Mouse (Mus musculus) neural tube, embryonic 15.5 days (tissue): ENCODE measurements around the gene Nelfb. TPM values are rescaled to one million over a fixed set of nuclear protein-coding genes. Genes with fewer than 3 reads are reported as not detected.
"Not testable (repeated sequence)": the region's sequence is repeated elsewhere in the genome, so short reads cannot be mapped to it uniquely, and the experiment has no call there.

Source experiments
- ATAC-seq: fragments of 200-750 bp; cut with Nextera tagmentation; 2 replicates; pipeline ENCODE4 v1.8.0; 2017; ENCODE audit warnings: mild to moderate bottlenecking, moderate TSS enrichment, moderate library complexity; ENCODE audit not compliant: low FRiP score
- H3K27ac ChIP-seq: fragments of 300-500 bp; sonication (generic); replicated peaks from 2 replicates; pipeline ENCODE4 v1.5.1; 2015; ENCODE audit warnings: mild to moderate bottlenecking, inconsistent platforms
- H3K27me3 ChIP-seq: fragments of 300-500 bp; sonication (generic); replicated peaks from 2 replicates; pipeline ENCODE4 v1.6.1; 2015; ENCODE audit warnings: inconsistent platforms
- H3K36me3 ChIP-seq: fragments of 300-500 bp; sonication (generic); 2 replicates; pipeline ENCODE4 v1.6.1; 2015; ENCODE audit warnings: inconsistent platforms
- H3K4me1 ChIP-seq: fragments of 300-500 bp; sonication (generic); 2 replicates; pipeline ENCODE4 v1.6.1; 2015; ENCODE audit warnings: inconsistent platforms
- H3K4me2 ChIP-seq: fragments of 300-500 bp; sonication (generic); 2 replicates; pipeline ENCODE4 v1.6.1; 2015; ENCODE audit warnings: inconsistent platforms, mild to moderate bottlenecking, moderate library complexity
- H3K4me3 ChIP-seq: fragments of 300-500 bp; sonication (generic); replicated peaks from 2 replicates; pipeline ENCODE4 v1.5.1; 2015; ENCODE audit warnings: mild to moderate bottlenecking, inconsistent platforms
- H3K9ac ChIP-seq: fragments of 300-500 bp; sonication (generic); replicated peaks from 2 replicates; pipeline ENCODE4 v1.6.1; 2015; ENCODE audit warnings: mild to moderate bottlenecking, inconsistent platforms
- H3K9me3 ChIP-seq: fragments of 300-500 bp; sonication (generic); replicated peaks from 2 replicates; pipeline ENCODE4 v1.6.1; 2016; ENCODE audit warnings: inconsistent platforms
- WGBS: fragments of 180-500 bp; shearing (Covaris S2); methylation state at CpG from one replicate; pipeline ENCODE4 v1.1.7; 2015; ENCODE audit warnings: mixed read lengths; 5-methylcytosine and 5-hydroxymethylcytosine counted together
- polyA plus RNA-seq: library from polyadenylated mRNA; unstranded; fragments of >200 nt; fragmentation: Nextera tagmentation; extraction: Ambion mirVana; gene quantifications from 2 replicates; pipeline ENCODE4 v1.2.1, GENCODE M21; 2015

The Nelfb gene
- polyA plus RNA-seq = 101 and 105 TPM in 2 replicates

DNA sequence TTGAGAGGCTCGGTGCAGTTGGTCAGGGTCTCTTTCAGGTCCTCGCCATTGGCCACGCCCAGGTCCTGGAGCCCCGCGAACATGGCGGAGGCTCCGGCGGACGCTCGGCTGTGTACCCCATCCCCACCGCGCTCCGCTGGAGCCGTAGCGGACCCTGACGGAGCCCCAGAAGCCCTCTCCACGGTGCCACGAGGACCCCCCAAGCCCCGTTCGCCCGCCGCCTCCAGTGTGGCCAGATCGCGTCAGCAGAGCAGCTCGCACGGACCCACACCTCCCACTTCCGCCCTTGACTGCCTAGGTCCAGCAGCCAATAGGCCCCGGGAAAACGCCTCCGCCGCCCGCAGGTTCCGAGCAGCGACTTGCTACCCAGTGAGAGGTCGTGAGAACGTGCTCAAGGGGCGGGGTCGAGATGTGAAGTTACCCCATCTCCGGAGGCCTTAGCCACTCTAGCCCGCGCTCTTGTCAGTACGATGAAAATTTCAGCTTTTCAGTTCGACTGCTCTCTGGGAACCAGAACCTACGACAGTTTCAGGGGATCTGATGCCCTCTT lies at the start of gene Nelfb:
Nelfb (minus strand) TSS at position 369 of the 550 bp plus-strand sequence.
- peak within 1 kb of the TSS; percentile 89 for H3K27ac ChIP-seq
- H3K27me3 ChIP-seq = peaks cover 4% of the 10 kb centered on the region; the same call in 1 of the 2 replicates
- under 1% methylated on average over 44 of the region's 44 CpGs for WGBS
- H3K36me3 ChIP-seq = peaks cover 27% of the 10 kb centered on the region
- no peaks in the 10 kb centered on the region for H3K9me3 ChIP-seq
- peak; percentile 91 for ATAC-seq
- H3K4me1 ChIP-seq = peaks cover 43% of the 10 kb centered on the region
- peak within 1 kb of the TSS; percentile 80 for H3K9ac ChIP-seq
- peak within 1 kb of the TSS; percentile 66 for H3K4me2 ChIP-seq
- H3K4me3 ChIP-seq = peak within 1 kb of the TSS; percentile 71

DNA sequence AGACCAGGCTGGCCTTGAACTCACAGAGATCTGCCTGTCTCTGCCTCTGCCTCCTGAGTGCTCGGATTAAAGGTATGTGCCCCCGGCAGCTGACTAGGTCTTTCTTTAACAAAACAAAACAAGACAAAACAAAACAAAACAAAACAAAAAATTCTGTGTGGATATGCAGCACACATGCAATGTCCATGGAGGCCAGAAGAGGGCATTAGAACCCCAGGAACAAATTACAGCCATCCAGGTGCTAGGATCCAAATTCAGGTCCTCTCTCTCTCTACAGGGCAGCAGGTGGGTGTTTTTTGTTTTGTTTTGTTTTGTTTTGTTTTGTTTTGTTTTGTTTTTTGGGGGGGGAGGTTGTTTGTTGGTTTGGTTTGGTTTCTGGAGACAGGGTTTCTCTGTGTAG lies 47.6 kb upstream of the Nelfb start:
- Histone ChIP-seq H3K4me2 (no peak overlapping the region), H3K36me3 (no peaks in the 10 kb centered on the region), H3K27me3 (no peaks in the 10 kb centered on the region), H3K9ac (no peak overlapping the region), H3K9me3 (no peaks in the 10 kb centered on the region), H3K4me3 (no peak overlapping the region), H3K27ac (no peak overlapping the region), H3K4me1 (peaks cover 46% of the 10 kb centered on the region)
- WGBS = 47% methylated on average over 2 of the region's 2 CpGs
- no peak for ATAC-seq

DNA sequence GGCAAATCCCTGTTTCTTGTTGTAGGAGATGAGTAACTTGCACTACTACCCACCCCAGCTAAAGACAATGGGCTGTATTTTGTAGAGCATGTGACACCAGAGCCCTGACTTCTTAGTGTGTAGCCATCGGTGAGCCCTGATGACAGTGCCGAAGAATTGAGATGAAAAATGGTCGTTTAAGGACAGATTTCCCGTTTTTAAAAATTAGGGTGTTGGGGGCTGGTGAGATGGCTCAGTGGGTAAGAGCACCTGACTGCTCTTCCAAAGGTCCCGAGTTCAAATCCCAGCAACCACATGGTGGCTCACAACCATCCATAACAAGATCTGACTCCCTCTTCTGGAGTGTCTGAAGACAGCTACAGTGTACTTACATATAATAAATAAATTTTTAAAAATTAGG lies 46.0 kb upstream of the Nelfb start:
- peaks cover 36% of the 10 kb centered on the region for H3K4me1 ChIP-seq
- H3K27me3 ChIP-seq, H3K27ac ChIP-seq, H3K4me3 ChIP-seq, H3K36me3 ChIP-seq, H3K9ac ChIP-seq, ATAC-seq, H3K9me3 ChIP-seq: not testable (repeated sequence)
- H3K4me2 ChIP-seq = peak overlapping the region; percentile 13; the same call in 1 of the 2 replicates
- 88% methylated on average over 5 of the region's 5 CpGs for WGBS

DNA sequence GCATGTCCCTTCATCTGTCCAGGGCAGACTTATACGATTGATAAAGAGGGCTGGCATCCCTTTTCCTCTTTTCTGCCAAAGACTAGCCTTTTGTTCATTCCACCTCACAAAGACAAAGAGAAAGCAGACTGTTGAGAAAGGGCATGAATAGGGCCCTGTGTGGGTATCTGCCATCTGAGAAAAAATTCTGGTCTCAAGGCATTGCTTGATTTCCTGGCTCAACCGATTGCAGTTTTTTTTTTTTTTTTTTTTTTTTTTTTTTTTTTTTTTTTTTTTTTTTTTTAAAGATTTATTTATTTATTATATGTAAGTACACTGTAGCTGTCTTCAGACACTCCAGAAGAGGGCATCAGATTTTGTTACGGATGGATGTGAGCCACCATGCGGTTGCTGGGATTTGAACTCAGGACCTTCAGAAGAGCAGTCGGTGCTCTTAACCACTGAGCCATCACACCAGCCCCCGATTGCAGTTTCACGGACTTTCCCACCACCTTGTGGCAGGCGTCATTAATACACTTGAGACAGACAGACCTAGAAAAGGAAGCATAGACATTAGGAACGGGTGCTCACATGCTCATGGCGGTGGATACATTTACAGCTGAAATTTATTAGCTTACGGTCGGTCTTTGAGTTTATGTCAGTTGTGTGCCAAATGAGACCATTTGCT lies 45.3 kb upstream of the Nelfb start:
- Histone ChIP-seq H3K36me3 (peaks cover 14% of the 10 kb centered on the region), H3K4me1 (peaks cover 30% of the 10 kb centered on the region), H3K9ac (peak overlapping the region; percentile 96), H3K4me3 (peak overlapping the region; percentile 100), H3K4me2 (peak overlapping the region; percentile 95)
- H3K9me3 ChIP-seq, H3K27me3 ChIP-seq, ATAC-seq, H3K27ac ChIP-seq: not testable (repeated sequence)
- WGBS = 58% methylated on average over 12 of the region's 12 CpGs

DNA sequence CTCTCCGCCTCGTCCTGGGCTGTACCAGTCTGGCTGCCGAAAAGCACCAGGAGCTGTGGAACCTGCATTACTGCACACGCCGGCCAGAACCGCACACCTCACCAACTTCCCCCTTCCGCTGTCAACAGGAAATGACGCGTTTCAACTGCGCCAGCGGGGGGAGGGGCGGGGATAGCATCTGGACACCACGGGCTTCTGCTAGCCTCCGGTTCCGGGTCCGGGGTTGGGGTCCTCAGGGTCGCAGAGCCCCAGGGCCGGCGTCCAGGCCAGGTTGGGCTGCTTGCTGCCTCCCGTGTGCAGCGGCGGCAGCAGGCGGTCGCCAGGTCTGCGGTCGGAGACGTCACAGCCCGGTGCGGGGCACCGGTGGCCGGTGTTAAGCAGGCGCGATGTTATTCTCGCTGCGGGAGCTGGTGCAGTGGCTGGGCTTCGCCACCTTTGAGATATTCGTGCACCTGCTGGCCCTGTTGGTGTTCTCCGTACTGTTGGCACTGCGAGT lies 44.0 kb upstream of the Nelfb start, which contains the start of gene Tmem203:
Tmem203 (plus strand) TSS at position 156 of the 496 bp plus-strand sequence.
- Histone ChIP-seq H3K4me3 (peak within 1 kb of the TSS; percentile 100), H3K36me3 (peaks cover 25% of the 10 kb centered on the region), H3K27me3 (no peaks in the 10 kb centered on the region), H3K4me2 (peak within 1 kb of the TSS; percentile 95), H3K9me3 (no peaks in the 10 kb centered on the region), H3K27ac (peak within 1 kb of the TSS; percentile 83), H3K4me1 (peaks cover 29% of the 10 kb centered on the region), H3K9ac (peak within 1 kb of the TSS; percentile 96)
- WGBS = under 1% methylated on average over 38 of the region's 39 CpGs
- ATAC-seq = peak; percentile 93

DNA sequence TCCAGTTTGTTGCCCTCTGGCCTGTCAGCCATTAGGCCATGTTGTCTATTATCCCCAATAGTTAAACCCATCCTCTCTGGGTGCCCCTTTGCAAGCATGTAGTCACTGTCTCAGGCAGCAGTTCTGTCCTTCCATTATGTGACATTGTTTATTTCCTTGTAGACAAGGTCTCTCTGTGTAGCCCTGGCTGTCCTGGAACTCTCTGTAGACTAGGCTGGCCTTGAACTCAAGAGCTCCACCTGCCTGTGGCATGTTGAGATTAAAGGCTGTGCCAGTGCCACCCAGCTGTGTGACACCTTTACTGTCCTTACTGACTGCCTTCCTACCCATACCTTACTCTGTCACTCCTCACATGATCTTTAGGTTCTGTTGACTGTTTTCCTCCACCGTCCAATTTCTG lies 41.0 kb upstream of the Nelfb start:
- 73% methylated on average over 1 of the region's 1 CpGs for WGBS
- Histone ChIP-seq H3K9me3 (no peaks in the 10 kb centered on the region), H3K4me2 (no peak overlapping the region), H3K27ac (no peak overlapping the region), H3K4me1 (peaks cover 25% of the 10 kb centered on the region), H3K27me3 (no peaks in the 10 kb centered on the region), H3K9ac (no peak overlapping the region), H3K36me3 (peaks cover 44% of the 10 kb centered on the region), H3K4me3 (no peak overlapping the region)
- ATAC-seq = no peak

DNA sequence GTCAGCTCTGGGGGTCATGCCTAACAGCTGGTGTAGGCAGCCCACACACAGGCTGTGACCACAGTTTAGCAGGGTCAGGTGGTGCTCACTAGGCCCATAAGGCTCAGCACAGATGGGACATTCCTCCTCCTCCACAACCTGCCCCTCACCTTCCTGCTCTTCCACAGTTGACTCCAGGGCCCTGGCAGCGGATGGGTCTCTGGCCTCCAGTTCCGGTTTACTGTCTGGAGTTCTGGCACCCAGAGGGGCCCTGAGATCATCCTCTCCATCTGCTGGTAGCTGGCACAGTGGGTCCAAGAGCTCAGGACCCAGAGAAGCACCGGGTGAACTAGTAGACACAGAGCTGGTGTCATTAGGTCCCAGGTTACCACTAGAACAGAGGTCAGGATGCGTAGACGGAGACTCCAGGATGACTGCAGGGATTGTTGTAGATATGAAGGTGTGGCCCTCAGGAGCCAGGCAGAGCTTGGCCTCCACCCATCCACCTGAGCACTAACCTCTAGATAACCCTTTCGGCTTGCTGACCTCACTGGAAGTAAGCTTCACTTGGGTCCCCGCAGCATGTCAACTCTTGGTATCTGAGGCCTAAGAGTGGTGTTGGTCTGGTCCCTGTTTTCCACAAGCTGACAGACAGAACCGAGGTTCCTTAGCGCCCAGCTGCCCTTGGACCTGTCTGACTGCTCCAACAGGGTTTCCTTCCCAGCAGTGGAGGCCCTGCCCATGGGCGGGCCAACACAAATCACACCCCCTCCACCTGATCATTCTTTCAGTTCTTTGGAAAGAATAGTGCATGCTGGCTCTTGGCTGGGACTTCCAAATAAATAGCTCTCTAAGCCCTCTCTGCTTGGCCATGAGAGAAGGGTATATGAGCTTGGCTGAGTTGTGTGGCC lies 35.1 kb upstream of the Nelfb start, which contains the start of gene AL732309.1:
AL732309.1 (minus strand) TSS at position 681 of the 890 bp plus-strand sequence.
- Histone ChIP-seq H3K9me3 (no peaks in the 10 kb centered on the region), H3K36me3 (peaks cover 54% of the 10 kb centered on the region), H3K27ac (no peak within 1 kb of the TSS), H3K9ac (no peak within 1 kb of the TSS), H3K4me2 (no peak within 1 kb of the TSS), H3K4me3 (no peak within 1 kb of the TSS), H3K27me3 (no peaks in the 10 kb centered on the region), H3K4me1 (peaks cover 30% of the 10 kb centered on the region)
- 91% methylated on average over 10 of the region's 10 CpGs for WGBS
- ATAC-seq = no peak

DNA sequence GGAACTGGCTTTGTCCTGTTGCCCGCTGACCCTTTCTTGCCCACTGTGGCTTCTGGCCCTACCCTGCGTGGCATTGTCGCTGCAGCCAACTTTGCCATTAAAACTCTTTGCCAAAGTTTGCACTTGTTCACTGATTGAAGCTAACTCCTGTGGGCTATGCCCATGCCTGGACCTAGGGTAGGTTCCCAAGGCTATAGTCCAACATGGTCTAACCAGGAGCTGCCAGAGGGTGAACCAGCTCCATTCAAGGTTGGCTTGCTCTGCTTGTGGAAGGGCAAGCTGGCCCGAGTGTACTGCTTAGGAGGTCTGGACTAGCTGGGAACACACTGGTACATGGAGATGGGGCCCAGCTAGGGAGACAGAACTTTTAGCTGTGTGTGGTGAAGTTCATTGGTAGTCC lies 32.9 kb upstream of the Nelfb start:
- H3K27me3 ChIP-seq = no peaks in the 10 kb centered on the region
- H3K9ac ChIP-seq = no peak overlapping the region
- H3K36me3 ChIP-seq = peaks cover 35% of the 10 kb centered on the region
- peak overlapping the region; percentile 67; the same call in 1 of the 2 replicates for H3K4me2 ChIP-seq
- peaks cover 42% of the 10 kb centered on the region for H3K4me1 ChIP-seq
- H3K4me3 ChIP-seq = no peak overlapping the region
- no peak overlapping the region for H3K27ac ChIP-seq
- WGBS = 92% methylated on average over 4 of the region's 4 CpGs
- no peaks in the 10 kb centered on the region for H3K9me3 ChIP-seq
- no peak for ATAC-seq

DNA sequence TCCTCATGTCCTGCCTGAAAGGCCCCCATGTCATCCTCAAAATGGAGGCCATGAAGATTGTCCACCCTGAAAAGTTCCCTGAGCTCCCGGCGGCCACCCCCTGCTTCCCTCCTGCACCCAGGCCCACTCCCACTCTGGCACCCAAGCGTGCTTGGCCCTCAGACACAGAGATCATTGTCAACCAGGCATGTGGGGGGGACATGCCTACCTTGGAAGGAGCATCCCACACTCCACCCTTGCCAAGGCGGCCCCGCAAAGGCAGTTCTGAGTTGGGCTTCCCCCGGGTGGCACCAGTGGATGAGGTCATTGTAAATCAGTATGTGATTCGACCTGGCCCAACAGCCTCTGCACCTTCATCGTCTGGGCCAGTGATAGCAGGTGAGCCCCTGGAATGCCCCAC lies 32.1 kb upstream of the Nelfb start:
- peaks cover 28% of the 10 kb centered on the region for H3K36me3 ChIP-seq
- H3K9ac ChIP-seq = peak overlapping the region; percentile 86
- no peaks in the 10 kb centered on the region for H3K27me3 ChIP-seq
- no peaks in the 10 kb centered on the region for H3K9me3 ChIP-seq
- no peak for ATAC-seq
- peak overlapping the region; percentile 72 for H3K4me3 ChIP-seq
- WGBS = 81% methylated on average over 8 of the region's 8 CpGs
- H3K27ac ChIP-seq = no peak overlapping the region
- peaks cover 42% of the 10 kb centered on the region for H3K4me1 ChIP-seq
- H3K4me2 ChIP-seq = peak overlapping the region; percentile 67

DNA sequence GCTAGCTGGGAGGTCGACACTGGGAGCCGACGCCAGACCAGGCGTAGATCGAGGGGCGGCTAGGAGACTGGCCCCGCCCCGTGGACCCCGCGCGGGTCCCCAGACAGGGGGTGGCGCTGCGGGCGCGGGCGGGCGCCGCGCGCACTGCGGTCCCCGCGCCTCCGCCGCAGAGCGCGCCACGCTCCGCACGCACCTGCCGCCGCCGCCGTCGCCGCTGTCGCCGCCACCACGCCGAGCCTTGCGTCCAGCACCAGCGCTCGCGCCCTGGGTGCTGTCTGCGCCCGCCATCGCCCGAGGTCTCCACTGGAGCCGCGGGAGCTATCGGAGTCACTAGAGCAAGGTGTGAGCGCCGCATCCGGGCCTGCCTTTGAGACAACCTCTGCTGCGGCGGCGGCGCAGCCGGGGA lies 30.8 kb upstream of the Nelfb start, which contains the start of the genes Rnf208 and Cysrt1:
Rnf208 (plus strand) TSS at position 155 of the 406 bp plus-strand sequence.
Cysrt1 (minus strand) TSS at position 352 of the 406 bp plus-strand sequence.
- H3K4me3 ChIP-seq = peak within 1 kb of the TSS; percentile 72
- H3K4me1 ChIP-seq = peaks cover 42% of the 10 kb centered on the region
- WGBS = under 1% methylated on average over 47 of the region's 59 CpGs
- H3K9ac ChIP-seq = peak within 1 kb of the TSS; percentile 86
- no peaks in the 10 kb centered on the region for H3K9me3 ChIP-seq
- H3K4me2 ChIP-seq = peak within 1 kb of the TSS; percentile 67
- peak within 1 kb of the TSS; percentile 84 for H3K27ac ChIP-seq
- H3K36me3 ChIP-seq = peaks cover 26% of the 10 kb centered on the region
- ATAC-seq = peak; percentile 72
- 0 out of 2 replicates have a peak, but pooled peaks cover 3% of the 10 kb centered on the region for H3K27me3 ChIP-seq

DNA sequence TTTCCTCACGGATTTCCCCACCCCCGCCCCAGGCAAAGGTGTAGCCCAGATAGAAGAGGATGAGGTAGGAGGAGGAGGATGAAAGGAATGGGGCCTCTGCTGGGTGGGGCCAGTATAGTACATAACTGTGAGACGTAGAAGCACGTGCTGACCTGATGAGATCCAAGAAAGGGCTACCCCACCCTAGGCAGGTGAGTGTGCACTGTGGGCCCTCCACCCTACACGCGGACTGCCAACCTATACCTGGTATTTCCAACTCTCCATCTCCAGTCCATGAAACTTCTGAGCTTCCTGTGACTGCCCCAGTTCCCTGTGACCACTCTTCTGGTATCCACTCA lies 30.1 kb upstream of the Nelfb start:
- 21% methylated on average over 6 of the region's 6 CpGs for WGBS
- Histone ChIP-seq H3K36me3 (peaks cover 23% of the 10 kb centered on the region), H3K27me3 (peaks cover 3% of the 10 kb centered on the region; the same call in 1 of the 2 replicates), H3K4me1 (peaks cover 42% of the 10 kb centered on the region), H3K4me2 (peak overlapping the region; percentile 67), H3K27ac (peak overlapping the region; percentile 84), H3K9ac (peak overlapping the region; percentile 86), H3K9me3 (no peaks in the 10 kb centered on the region), H3K4me3 (peak overlapping the region; percentile 72)
- peak; percentile 30 for ATAC-seq
